Mouse (Mus musculus) CD4-positive helper T cell, adult 2 months (primary cell): Measurements from ENCODE around the gene Pkd2l1.

Source experiments
- DNase-seq: peaks from one replicate; pipeline ENCODE4 v3.0.0-alpha.2; 2012; ENCODE audit warnings: low read depth, missing footprints, low spot score

The Pkd2l1 gene

GRCm38 (mm10) chr19:44106831-44107660, 85.2 kb downstream of the Pkd2l1 start, which contains the start of gene Chuk:
Gene Chuk (minus strand): TSS chr19:44107480.
- DNase-seq = peak; percentile 94

GRCm38 (mm10) chr19:44104393-44104792, 87.8 kb downstream of the Pkd2l1 start:
- DNase-seq = no peak

- DNase-seq = no peak
These were observed 89.2 kb downstream of the Pkd2l1 start for GRCm38 (mm10) chr19:44103001-44103400.

- no peak for DNase-seq
These were observed 91.4 kb downstream of the Pkd2l1 start for GRCm38 (mm10) chr19:44100840-44101239.
